Mouse (Mus musculus) right cerebral cortex, adult 18-20 months (tissue): ENCODE data around the gene Kcnq2.

Experiments used
- DNase-seq: peaks from one replicate; pipeline ENCODE4 v3.0.0; 2022; ENCODE audit warnings: mixed read lengths

Gene Kcnq2

DNA sequence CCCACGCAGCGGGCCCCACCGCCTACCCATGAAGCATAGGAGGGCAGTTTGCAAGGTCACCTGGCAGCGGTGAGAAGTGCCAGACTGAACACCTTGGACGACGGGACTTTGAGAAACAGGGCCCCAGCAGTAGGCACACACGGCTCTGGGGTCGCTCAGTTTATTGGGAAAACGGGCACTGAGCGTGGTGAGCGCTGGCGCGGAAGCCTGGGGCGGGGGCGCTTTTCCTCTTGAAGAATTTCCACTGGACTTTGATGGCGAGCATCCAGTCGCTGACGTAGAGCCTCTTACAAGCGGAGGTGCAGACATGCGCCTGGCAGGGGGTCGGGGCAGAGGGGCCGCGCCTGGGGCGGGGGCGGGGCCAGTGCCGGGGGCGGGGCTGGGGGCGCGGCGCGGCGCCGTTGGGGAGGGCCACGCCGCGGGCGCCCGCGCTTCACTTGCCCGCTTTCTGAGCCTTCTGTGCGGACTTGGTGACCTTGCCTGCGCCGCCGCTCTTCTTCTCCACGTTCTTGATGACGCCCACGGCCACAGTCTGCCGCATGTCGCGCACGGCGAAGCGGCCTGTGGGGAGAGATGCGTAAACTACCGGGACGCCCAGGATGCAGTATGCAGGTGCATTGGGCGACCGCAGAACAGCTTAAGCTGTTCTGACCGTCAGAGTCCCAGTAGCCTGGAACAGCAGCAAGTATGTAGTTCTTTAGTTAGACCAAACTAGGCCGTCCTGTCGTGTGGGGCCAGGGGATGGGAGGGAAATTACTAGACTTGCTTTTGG is 12.6 kb upstream of the Kcnq2 start:
- peak; percentile 65 for DNase-seq

DNA sequence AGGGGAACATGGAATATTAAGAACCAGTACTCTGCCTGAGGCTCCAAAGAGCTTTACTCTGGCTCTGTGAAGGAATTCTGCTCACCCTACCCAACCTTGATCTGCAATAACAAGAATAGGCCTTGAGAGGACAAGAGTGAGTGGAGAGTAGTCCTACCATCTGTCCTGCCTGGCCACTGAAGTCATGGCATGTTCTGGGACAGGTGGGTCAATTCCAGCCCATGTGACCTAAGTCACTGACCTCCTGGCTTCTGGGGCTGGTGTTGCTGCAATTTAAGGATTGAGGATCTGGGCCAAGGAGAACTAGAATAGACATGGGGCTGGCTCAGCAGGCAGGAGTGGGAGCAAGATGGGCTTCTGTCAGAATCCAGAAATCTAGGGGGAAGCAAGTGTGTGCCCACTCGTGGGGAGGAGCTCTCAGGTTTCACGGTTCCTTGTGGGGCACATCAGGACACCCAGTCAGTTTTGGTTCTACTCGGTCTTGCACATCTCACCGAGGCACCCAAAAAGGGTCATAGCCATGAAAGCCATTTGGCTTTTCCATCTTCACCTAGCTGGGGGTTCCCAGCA is 12.0 kb upstream of the Kcnq2 start:
- no peak for DNase-seq

- no peak for DNase-seq
Observed at GRCm38 (mm10) chr2:181144675-181145074, 9.6 kb upstream of the Kcnq2 start.

DNA sequence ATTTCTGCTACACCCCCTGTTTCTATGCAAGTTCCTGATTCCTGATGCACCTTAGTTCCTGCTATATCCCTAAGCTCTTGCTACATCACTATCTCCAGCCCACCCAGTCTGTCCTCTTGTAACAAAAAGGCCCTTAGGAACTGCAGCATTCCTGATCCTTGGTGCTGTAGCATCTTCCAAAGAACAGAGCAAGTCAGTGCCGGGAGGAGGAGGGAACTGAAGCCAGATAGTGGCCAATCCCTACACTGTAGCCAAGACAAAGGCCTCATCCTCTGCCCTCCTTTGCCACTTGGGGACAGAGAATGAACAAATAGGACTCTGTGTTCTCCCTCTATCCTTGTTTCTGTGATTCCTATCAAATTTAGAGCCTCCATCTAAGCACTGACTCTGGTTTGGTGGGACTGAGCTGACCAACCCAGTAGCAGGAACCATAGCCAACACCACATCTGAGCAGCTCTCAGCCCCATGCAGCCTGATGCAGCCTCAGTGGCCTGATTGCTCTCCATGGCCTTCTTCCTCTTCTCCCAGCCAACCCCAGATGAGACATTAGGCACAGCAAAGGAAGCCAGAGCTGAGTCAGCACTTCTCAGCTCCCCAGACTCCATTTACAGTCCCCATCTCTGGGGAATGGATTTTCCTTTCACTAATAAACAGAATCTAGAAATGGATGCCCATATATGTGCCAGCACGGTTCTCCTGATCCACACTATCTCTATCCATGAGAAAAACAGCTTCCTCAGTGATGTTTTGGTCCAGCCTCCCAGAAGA is 8.6 kb upstream of the Kcnq2 start:
- no peak for DNase-seq

DNA sequence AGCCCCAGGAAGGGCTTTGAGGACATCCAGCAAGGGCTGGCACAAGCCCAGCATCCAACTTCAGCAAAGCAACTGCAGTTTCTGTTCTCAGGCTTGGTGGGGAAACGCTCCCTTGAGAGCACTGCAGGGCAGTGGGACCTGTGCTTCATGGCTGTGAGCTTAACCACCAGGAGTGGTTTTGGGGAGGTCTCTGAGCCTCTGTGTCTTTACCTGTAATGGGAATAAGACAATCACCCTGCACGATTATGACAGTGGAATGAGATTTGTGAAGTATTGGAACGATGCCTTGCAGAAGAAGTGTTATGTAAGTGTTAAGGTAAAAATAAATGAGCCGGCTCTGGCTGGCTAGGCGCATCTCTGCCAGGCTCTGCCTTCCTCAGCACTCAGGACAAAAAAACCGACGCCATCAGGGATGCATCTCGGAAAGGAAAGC is 7.6 kb upstream of the Kcnq2 start:
- DNase-seq, result peak; percentile 70

DNA sequence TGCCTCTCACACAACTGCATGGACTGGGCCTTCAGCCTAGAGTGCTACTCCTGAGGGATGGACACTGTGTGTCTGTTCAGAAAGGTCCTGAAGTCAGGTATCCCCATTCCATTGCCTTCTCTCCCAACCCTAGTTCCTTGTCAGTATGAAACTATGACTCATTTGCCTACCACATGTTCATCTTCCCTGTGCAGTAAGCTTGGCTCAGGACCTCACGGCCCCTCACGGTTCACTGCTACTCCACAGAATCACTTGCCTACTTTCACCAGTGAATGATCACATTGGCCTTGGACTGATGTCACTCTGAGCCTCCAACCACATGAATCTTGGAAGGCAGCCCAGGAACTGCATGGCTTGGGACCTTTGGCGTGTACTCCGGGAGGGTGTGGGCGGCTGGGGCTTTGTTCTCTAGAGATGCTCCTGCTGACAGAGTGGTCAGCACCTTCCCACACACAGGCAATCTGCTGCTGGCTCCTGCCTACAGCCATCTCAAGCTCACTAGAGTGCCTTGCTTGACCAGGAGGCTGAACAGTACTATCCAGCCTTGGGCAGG is 4.6 kb upstream of the Kcnq2 start:
- DNase-seq, result peak; percentile 52

- no peak for DNase-seq
Observed at GRCm38 (mm10) chr2:181136934-181137333, 1.8 kb upstream of the Kcnq2 start.

DNA sequence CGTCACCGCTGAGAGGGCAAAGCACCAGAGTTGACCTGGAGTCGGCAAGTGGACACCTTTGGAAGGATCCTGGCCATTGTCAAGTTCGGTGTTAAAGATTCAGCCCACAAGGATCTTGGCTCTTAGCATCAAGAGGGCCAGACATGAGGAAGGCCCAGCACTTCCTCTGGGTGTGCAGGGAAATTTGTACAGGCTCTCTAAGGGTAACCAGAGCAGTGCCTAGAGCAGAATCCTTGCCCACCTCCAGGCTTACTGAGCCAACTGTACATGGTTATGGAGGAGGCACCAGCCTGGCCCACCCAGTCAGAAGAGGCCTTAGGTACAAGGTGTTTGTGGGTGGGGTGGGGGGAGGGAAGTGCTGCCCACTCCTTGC is 332 bp upstream of the Kcnq2 start:
- DNase-seq, result no peak

DNA sequence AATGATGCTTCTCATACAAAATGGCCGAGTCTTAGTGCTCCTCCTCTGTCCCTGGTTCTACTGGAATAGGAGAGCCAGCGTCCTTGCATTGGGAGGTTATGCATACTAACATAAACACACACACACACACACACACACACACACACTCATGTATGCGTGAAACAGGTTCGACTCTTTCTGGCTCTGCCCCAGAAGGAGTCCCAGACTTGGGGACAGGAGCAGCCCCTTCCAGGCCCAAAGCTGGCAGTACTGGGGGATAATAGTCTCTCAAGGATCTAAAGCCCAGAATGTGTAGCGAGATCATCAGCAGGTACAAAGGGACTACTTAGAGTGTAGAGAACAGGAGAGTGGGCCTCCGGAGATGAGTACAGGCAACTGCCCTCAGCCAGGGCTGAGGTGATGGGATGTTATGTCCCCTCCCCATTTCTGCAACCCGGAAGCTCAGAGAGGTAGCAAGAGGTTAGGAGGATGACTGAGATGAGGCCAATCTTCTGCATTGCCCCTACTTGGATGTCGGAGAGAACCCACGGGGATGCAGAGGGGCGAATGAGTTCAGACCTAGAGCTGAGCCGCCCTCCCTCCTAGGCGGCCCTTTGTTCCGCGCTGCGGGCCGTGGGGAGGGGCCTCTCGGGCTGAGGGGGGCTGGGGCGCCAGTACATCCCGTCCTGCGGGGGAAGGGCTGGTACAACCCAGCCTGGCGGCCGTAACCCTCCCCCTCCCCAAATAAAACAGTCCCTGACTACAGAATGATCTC is 1.1 kb downstream of the Kcnq2 start:
- no peak for DNase-seq

- peak; percentile 56 for DNase-seq
Observed at GRCm38 (mm10) chr2:181130245-181130644, 4.9 kb downstream of the Kcnq2 start.

- DNase-seq, result peak; percentile 66
Observed at GRCm38 (mm10) chr2:181128963-181129362, 6.1 kb downstream of the Kcnq2 start.

GRCm38 (mm10) chr2:181127786-181128185 is 7.3 kb downstream of the Kcnq2 start:
- DNase-seq, result no peak

- peak; percentile 45 for DNase-seq
Observed at GRCm38 (mm10) chr2:181125726-181126455, 9.2 kb downstream of the Kcnq2 start.

DNA sequence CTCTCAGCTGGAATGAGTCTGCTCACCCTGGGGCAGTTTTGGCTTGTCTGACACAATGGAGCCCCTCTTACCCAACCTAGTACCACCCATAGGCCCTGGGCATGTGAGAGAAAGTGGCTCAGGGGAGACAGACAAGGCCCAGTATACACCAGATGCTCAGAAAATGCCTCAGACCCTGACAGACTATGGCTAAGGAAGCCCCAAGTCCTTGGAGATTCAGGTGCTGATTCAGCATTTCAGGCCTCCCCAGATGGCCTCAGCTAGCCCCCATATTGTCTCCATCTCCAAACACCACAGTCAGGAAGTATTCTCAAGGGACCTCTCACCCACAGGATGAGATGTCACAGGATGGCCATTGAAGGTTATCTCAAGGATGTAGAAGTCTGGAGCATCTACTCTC is 12.5 kb downstream of the Kcnq2 start:
- DNase-seq, result no peak

DNA sequence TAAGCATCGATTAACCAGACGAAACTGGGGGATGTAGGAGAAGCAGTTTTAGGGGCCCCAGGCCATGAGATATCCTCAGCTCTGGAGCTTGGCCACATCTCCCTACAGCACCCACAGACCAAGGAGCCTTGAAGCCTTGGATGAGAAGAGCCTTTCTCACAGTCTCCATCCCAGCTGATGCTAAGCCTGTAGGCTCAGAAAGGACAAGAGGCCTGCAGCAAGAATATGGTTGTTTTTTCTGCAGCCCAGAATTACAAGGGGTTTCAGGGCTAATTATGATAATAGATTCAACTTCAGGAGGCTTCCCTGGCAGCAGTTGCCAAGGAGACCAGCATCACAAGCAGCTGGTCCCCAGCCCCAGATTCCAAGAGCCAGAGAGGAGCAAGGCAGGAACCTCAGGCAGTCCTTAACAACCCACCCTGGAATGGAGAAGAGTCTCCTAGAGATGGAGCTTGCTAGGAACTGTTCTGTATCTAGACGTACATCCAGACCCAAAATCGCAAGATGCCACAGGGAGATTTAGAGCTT is 14.1 kb downstream of the Kcnq2 start:
- DNase-seq, result peak; percentile 57

DNA sequence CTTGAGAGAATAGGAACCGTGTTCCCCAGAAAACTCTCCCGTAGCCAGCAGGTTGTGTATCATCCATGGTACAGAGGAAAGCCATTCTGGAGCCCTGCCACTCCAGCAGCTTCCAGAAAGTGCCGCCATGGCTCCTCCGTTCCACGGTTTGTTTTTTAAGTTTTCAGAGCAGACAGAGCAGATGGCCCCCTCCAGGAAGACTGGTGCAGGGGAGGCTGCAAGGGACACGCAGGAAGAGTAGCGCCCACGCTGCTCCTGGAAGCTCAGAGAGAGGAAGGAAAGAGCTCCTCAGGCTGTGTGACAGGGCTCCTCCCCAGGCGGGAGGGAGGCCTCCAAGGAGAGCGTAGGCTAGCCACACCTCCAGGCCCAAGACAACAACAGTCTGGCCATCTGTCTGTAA is 15.1 kb downstream of the Kcnq2 start:
- peak; percentile 95 for DNase-seq

DNA sequence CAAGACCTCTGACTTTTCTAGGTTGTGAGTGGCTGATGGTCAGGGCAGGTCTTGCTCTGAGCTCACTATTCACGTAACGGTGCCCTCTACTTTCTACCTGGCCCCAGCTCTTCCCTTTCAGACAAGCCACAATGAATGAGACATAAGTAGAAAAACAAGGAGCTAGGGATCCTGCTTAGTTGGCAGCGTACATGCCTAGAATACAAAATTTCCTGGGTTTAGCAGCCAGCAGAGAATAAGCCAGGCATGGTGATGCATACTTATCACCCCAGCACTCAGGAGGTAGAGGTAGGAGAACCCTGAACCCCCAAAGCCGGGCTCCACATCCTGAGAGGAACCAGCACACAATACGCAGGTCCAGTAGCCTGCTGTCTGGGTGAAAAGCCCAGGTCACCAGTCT is 18.7 kb downstream of the Kcnq2 start:
- no peak for DNase-seq

DNA sequence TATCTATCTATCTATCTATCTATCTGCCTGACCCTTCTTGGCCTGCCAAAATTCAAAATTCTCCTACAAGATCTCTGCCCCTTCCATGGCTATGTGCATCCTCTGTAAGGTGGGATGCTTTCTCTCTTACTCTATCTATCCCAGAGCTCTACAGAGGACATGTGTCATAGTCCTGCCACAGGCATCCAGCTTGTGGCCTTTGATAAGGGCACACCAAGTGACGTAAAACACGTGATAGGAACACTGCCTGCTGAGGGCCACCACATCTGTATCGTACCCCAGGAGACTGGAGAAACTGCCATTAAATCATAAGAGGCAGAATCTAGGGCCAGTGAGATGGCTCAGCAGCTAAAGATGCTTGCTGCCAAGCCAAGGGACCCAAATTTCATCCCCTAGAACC is 19.7 kb downstream of the Kcnq2 start:
- DNase-seq, result no peak

GRCm38 (mm10) chr2:181113762-181114361 is 21.2 kb downstream of the Kcnq2 start:
- DNase-seq, result peak; percentile 56

DNA sequence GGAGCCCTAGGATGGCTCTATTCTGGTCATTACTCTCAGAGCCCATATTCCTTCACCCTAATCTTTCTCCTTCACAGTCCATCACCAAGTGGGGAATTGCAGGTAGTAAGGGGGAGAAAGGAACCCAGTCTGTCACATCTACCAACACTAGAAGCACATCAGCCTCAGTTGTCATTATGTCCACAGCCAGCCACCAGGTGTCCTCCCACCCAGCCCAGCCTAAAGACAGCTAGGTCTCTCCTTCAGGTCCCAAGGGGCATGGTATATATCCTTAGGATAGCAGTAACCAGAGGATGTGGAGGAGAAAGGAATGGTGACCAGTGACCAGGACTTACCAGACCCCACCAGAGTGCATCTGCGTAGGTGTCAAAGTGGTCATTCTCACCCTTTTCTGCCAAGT is 23.4 kb downstream of the Kcnq2 start:
- no peak for DNase-seq

- DNase-seq, result no peak
Observed at GRCm38 (mm10) chr2:181104111-181104510, 31.0 kb downstream of the Kcnq2 start.

- no peak for DNase-seq
Observed at GRCm38 (mm10) chr2:181102161-181102560, 32.9 kb downstream of the Kcnq2 start.
